Mouse (Mus musculus) forebrain, embryonic 10.5 days (tissue): ENCODE data around the gene Capn9. TPM values are rescaled to one million over a fixed set of nuclear protein-coding genes. Genes with fewer than 3 reads are reported as not detected.
A peak's percentile ranks its signal among the peaks of the same experiment; 100 is the strongest.

Experiments used
- DNase-seq: peaks from one replicate; pipeline ENCODE4 v3.0.0-alpha.2; 2017; ENCODE audit warnings: low spot score; ENCODE audit errors: extremely low spot score
- H3K27ac ChIP-seq: fragments of 300-500 bp; sonication (generic); 2 replicates; pipeline ENCODE4 v1.5.1; 2016; ENCODE audit warnings: mild to moderate bottlenecking
- H3K27me3 ChIP-seq: fragments of 300-500 bp; sonication (generic); 2 replicates; pipeline ENCODE4 v1.6.1; 2016; ENCODE audit warnings: mild to moderate bottlenecking; ENCODE audit not compliant: poor library complexity, severe bottlenecking
- H3K36me3 ChIP-seq: fragments of 300-500 bp; sonication (generic); replicated peaks from 2 replicates; pipeline ENCODE4 v1.6.1; 2016; ENCODE audit warnings: mild to moderate bottlenecking, moderate library complexity
- H3K4me1 ChIP-seq: fragments of 300-500 bp; sonication (generic); 2 replicates; pipeline ENCODE4 v1.6.1; 2016
- H3K4me3 ChIP-seq: fragments of 300-500 bp; sonication (generic); 2 replicates; pipeline ENCODE4 v1.5.1; 2016; ENCODE audit warnings: mild to moderate bottlenecking, moderate library complexity
- H3K9me3 ChIP-seq: fragments of 300-500 bp; sonication (generic); 2 replicates; pipeline ENCODE4 v1.6.1; 2016; ENCODE audit warnings: mild to moderate bottlenecking, moderate library complexity
- whole genome bisulfite sequencing: fragments of 180-500 bp; shearing (Covaris S2); methylation state at CpG from one replicate; pipeline ENCODE4 v1.1.7; 2016; 5-methylcytosine and 5-hydroxymethylcytosine counted together
- polyA plus RNA-seq: library from polyadenylated mRNA; unstranded; fragments of >200 nt; fragmentation: Nextera tagmentation; extraction: Ambion mirVana; gene quantifications from 2 replicates; pipeline ENCODE4 v1.2.1, GENCODE M21; 2016

The Capn9 gene
- polyA plus RNA-seq, 1 experiment from 2014 or later, result not detected

GRCm38 (mm10) chr8:124576751-124577150, 840 bp downstream of the Capn9 start:
- Histone ChIP-seq H3K4me1 (peaks cover 16% of the 10 kb centered on the region), H3K9me3 (no peaks in the 10 kb centered on the region), H3K27ac (no peak overlapping the region), H3K4me3 (no peak overlapping the region), H3K36me3 (no peaks in the 10 kb centered on the region), H3K27me3 (no peaks in the 10 kb centered on the region)
- DNase-seq, result no peak
- WGBS, result 69% methylated on average over 1 of the region's 1 CpGs

GRCm38 (mm10) chr8:124585718-124586425, 10.0 kb downstream of the Capn9 start:
- Histone ChIP-seq H3K4me3 (no peak overlapping the region), H3K4me1 (no peaks in the 10 kb centered on the region; the same call in 1 of the 2 replicates), H3K36me3 (no peaks in the 10 kb centered on the region), H3K27me3 (no peaks in the 10 kb centered on the region), H3K9me3 (no peaks in the 10 kb centered on the region), H3K27ac (no peak overlapping the region)
- WGBS, result 64% methylated on average over 3 of the region's 3 CpGs
- no peak for DNase-seq

- H3K27me3 ChIP-seq, result no peaks in the 10 kb centered on the region
Measured at GRCm38 (mm10) chr8:124586556-124586955, 10.6 kb downstream of the Capn9 start.

GRCm38 (mm10) chr8:124589393-124589792, 13.5 kb downstream of the Capn9 start:
- Histone ChIP-seq H3K4me1 (no peaks in the 10 kb centered on the region; the same call in 1 of the 2 replicates), H3K27ac (no peak overlapping the region)

More at GRCm38 (mm10) chr8:124586556-124586955, 10.6 kb downstream of the Capn9 start:
- WGBS, result 80% methylated on average over 2 of the region's 2 CpGs
- Histone ChIP-seq H3K27ac (no peak overlapping the region), H3K9me3 (no peaks in the 10 kb centered on the region), H3K4me3 (no peak overlapping the region), H3K4me1 (no peaks in the 10 kb centered on the region; the same call in 1 of the 2 replicates), H3K36me3 (no peaks in the 10 kb centered on the region)
- no peak for DNase-seq

GRCm38 (mm10) chr8:124604066-124604465, 28.2 kb downstream of the Capn9 start:
- no peak overlapping the region for H3K27ac ChIP-seq

More at GRCm38 (mm10) chr8:124589393-124589792, 13.5 kb downstream of the Capn9 start:
- Histone ChIP-seq H3K4me3 (no peak overlapping the region), H3K36me3 (no peaks in the 10 kb centered on the region), H3K9me3 (no peaks in the 10 kb centered on the region), H3K27me3 (no peaks in the 10 kb centered on the region)
- no peak for DNase-seq
- 87% methylated on average over 4 of the region's 4 CpGs for WGBS

GRCm38 (mm10) chr8:124608239-124608971, 32.5 kb downstream of the Capn9 start:
- Histone ChIP-seq H3K36me3 (no peaks in the 10 kb centered on the region), H3K27me3 (no peaks in the 10 kb centered on the region), H3K9me3 (no peaks in the 10 kb centered on the region), H3K4me1 (no peaks in the 10 kb centered on the region), H3K27ac (no peak overlapping the region), H3K4me3 (no peak overlapping the region)
- DNase-seq, result no peak
- 78% methylated on average over 13 of the region's 13 CpGs for WGBS

More at GRCm38 (mm10) chr8:124604066-124604465, 28.2 kb downstream of the Capn9 start:
- Histone ChIP-seq H3K27me3 (no peaks in the 10 kb centered on the region), H3K36me3 (no peaks in the 10 kb centered on the region), H3K9me3 (no peaks in the 10 kb centered on the region), H3K4me1 (no peaks in the 10 kb centered on the region), H3K4me3 (no peak overlapping the region)
- WGBS, result 72% methylated on average over 5 of the region's 5 CpGs
- DNase-seq, result no peak

GRCm38 (mm10) chr8:124608972-124609353, 33.1 kb downstream of the Capn9 start:
- Histone ChIP-seq H3K4me1 (no peaks in the 10 kb centered on the region), H3K27ac (no peak overlapping the region), H3K27me3 (no peaks in the 10 kb centered on the region), H3K4me3 (no peak overlapping the region), H3K36me3 (no peaks in the 10 kb centered on the region), H3K9me3 (no peaks in the 10 kb centered on the region)
- WGBS, result 82% methylated on average over 9 of the region's 9 CpGs
- DNase-seq, result no peak

- no peak for DNase-seq
- H3K4me1 ChIP-seq, result peaks cover 15% of the 10 kb centered on the region
- no peak overlapping the region for H3K4me3 ChIP-seq
- H3K27ac ChIP-seq, result no peak overlapping the region
- H3K36me3 ChIP-seq, result no peaks in the 10 kb centered on the region
- H3K27me3 ChIP-seq, result peaks cover 22% of the 10 kb centered on the region
- H3K9me3 ChIP-seq, result no peaks in the 10 kb centered on the region
- WGBS, result 82% methylated on average over 6 of the region's 6 CpGs
Measured at GRCm38 (mm10) chr8:124614325-124614724, 38.4 kb downstream of the Capn9 start.

- Histone ChIP-seq H3K4me1 (peaks cover 21% of the 10 kb centered on the region), H3K9me3 (no peaks in the 10 kb centered on the region), H3K4me3 (peak overlapping the region; percentile 49), H3K36me3 (no peaks in the 10 kb centered on the region), H3K27ac (peak overlapping the region; percentile 60; the same call in 1 of the 2 replicates), H3K27me3 (peaks cover 22% of the 10 kb centered on the region)
- WGBS, result 8% methylated on average over 17 of the region's 17 CpGs
- DNase-seq, result peak; percentile 71
Measured at GRCm38 (mm10) chr8:124617266-124617869, 41.5 kb downstream of the Capn9 start.

GRCm38 (mm10) chr8:124618252-124618651, 42.3 kb downstream of the Capn9 start:
- 71% methylated on average over 9 of the region's 9 CpGs for WGBS
- no peak for DNase-seq
- H3K27me3 ChIP-seq, result peaks cover 22% of the 10 kb centered on the region
- H3K4me3 ChIP-seq, result no peak overlapping the region
- no peak overlapping the region for H3K27ac ChIP-seq
- H3K36me3 ChIP-seq, result no peaks in the 10 kb centered on the region
- H3K4me1 ChIP-seq, result peaks cover 21% of the 10 kb centered on the region
- H3K9me3 ChIP-seq, result no peaks in the 10 kb centered on the region

GRCm38 (mm10) chr8:124621255-124621654, 45.3 kb downstream of the Capn9 start:
- 65% methylated on average over 5 of the region's 5 CpGs for WGBS
- H3K27ac ChIP-seq, result no peak overlapping the region

GRCm38 (mm10) chr8:124626251-124626650, 50.3 kb downstream of the Capn9 start:
- no peak overlapping the region for H3K27ac ChIP-seq
- DNase-seq, result no peak
- 90% methylated on average over 9 of the region's 9 CpGs for WGBS
- peaks cover 4% of the 10 kb centered on the region; the same call in 1 of the 2 replicates for H3K4me1 ChIP-seq
- no peaks in the 10 kb centered on the region for H3K9me3 ChIP-seq
- no peak overlapping the region for H3K4me3 ChIP-seq
- no peaks in the 10 kb centered on the region for H3K27me3 ChIP-seq
- no peaks in the 10 kb centered on the region for H3K36me3 ChIP-seq

More at GRCm38 (mm10) chr8:124621255-124621654, 45.3 kb downstream of the Capn9 start:
- Histone ChIP-seq H3K36me3 (no peaks in the 10 kb centered on the region), H3K4me1 (peaks cover 21% of the 10 kb centered on the region), H3K27me3 (peaks cover 12% of the 10 kb centered on the region), H3K9me3 (no peaks in the 10 kb centered on the region), H3K4me3 (no peak overlapping the region)
- DNase-seq, result no peak
